Mouse (Mus musculus) hindbrain, embryonic 15.5 days (tissue): ENCODE results near the gene Wnt2. TPM values are rescaled to one million over a fixed set of nuclear protein-coding genes. Genes with fewer than 3 reads are reported as not detected.

Experiments
- polyA plus RNA-seq: library from polyadenylated mRNA; unstranded; fragments of >200 nt; fragmentation: Nextera tagmentation; extraction: Ambion mirVana; gene quantifications from 2 replicates; pipeline ENCODE4 v1.2.1, GENCODE M21; 2015

Wnt2 gene
- polyA plus RNA-seq, 1 experiment from 2014 or later = not detected

Other genes with a start within 250 kb of the Wnt2 start
- gene Asz1, start 78.5 kb upstream of the Wnt2 start, polyA plus RNA-seq = not detected in 2 replicates
- gene Cftr, start 140.1 kb upstream of the Wnt2 start, polyA plus RNA-seq = 0.64 and 1.0 TPM in 2 replicates